14 mouse cellular contexts compared by ENCODE assay signal in genomic region chr9:34643917-34644316, GRCm38 (mm10).
"Had no signal": no experiment of that assay in that cellular context is flagged by ENCODE, and none has a peak within 500 bp of the region (broad histone marks: within the 10 kb centered on the region; RNA-seq: fewer than 3 reads in every experiment).

No protein-coding gene starts in this region.

- H3K27ac ChIP-seq: kidney, postnatal 0 days; layer of hippocampus, adult 2 months; left cerebral cortex, adult 2 months; limb, embryonic 10.5 days; liver, embryonic 12.5 days; midbrain, embryonic 12.5 days; stomach, embryonic 15.5 days had no signal

- ATAC-seq: liver, embryonic 12.5 days had no signal

- H3K27me3 ChIP-seq: liver, embryonic 12.5 days; midbrain, embryonic 12.5 days; stomach, embryonic 15.5 days had no signal

- H3K4me3 ChIP-seq: layer of hippocampus, adult 2 months; left cerebral cortex, adult 2 months; limb, embryonic 10.5 days; liver, embryonic 12.5 days; midbrain, embryonic 12.5 days; stomach, embryonic 15.5 days had no signal

- DNase-seq: kidney, adult 11 months; kidney, adult 9 months; kidney, postnatal 36 days; lung, postnatal 4 days; right cerebral cortex, postnatal 14 days; thymus, adult 2 months; thymus, postnatal 25 days had no signal

- H3K4me2 ChIP-seq: liver, embryonic 12.5 days; midbrain, embryonic 12.5 days; stomach, embryonic 15.5 days had no signal

- H3K36me3 ChIP-seq: limb, embryonic 10.5 days; liver, embryonic 12.5 days; midbrain, embryonic 12.5 days; stomach, embryonic 15.5 days had no signal

- H3K4me1 ChIP-seq: liver, embryonic 12.5 days had no signal

- H3K9ac ChIP-seq: liver, embryonic 12.5 days; midbrain, embryonic 12.5 days; stomach, embryonic 15.5 days had no signal

- H3K9me3 ChIP-seq: limb, embryonic 10.5 days; liver, embryonic 12.5 days; stomach, embryonic 15.5 days had no signal
